Mouse (Mus musculus) liver, postnatal 0 days (tissue): ENCODE results near the gene Mrps36.

ENCODE experiments used
- CTCF ChIP-seq: sonication (generic); IDR thresholded peaks from 2 replicates; pipeline ENCODE4 v1.5.1; 2016; ENCODE audit warnings: antibody characterized with exemption, low read depth
- EP300 ChIP-seq: IDR thresholded peaks from 2 replicates; pipeline ENCODE4 v1.6.1; 2016; ENCODE audit warnings: antibody characterized with exemption, low read depth, mild to moderate bottlenecking

DNA sequence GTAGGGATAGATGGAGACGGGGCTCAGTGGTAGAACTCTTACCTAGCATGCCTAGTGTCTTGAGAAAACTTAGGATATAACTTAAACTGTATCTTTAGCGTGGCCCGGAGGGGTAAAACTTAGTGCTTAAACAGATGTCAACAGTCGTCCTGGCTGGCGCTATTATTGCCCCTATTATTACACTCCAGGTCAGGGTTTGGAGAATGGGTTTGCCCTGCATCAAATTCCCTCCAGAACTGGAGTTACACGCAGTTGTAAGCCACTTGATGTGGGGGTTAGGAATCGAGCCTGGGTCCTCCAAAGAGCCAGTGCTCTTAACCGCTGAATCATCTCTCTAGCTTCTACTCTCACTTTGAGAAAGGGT, 31.6 kb upstream of the Mrps36 start:
- TF ChIP-seq CTCF = no peak
- TF ChIP-seq EP300 = no peak
